Mouse (Mus musculus) lung, adult 2 months (tissue): Measurements from ENCODE around the gene Hfe.

Experiments used
- CTCF ChIP-seq: fragments of 200-500 bp; IDR thresholded peaks from 2 replicates; pipeline ENCODE4 v1.5.1; 2011; ENCODE audit warnings: mild to moderate bottlenecking, low read length, control low read depth; ENCODE audit not compliant: insufficient read depth
- POLR2A ChIP-seq: fragments of 200-500 bp; IDR thresholded peaks from 2 replicates; pipeline ENCODE4 v1.6.1; 2011; ENCODE audit warnings: low read depth, mild to moderate bottlenecking, control low read depth, low read length, borderline replicate concordance; ENCODE audit errors: extremely low read depth

GRCm38 (mm10) chr13:23696061-23696474 lies 14.6 kb downstream of the Hfe start:
- TF ChIP-seq CTCF (no peak), POLR2A (no peak)
